Mouse (Mus musculus): Measurements from ENCODE around the gene Smim6.

GRCm38 (mm10) chr11:115929818-115930217 is 18.0 kb downstream of the Smim6 start:
- TF ChIP-seq EP300 (IDR thresholded peaks at IDR 0.05; ENCODE audit: low read depth) (no peak), CTCF (IDR thresholded peaks at IDR 0.05; ENCODE audit: low read depth) (no peak)

Measured in liver, postnatal 0 days (tissue).